Mouse (Mus musculus) heart, embryonic 15.5 days (tissue): ENCODE data around the gene Rpp14. TPM values are rescaled to one million over a fixed set of nuclear protein-coding genes. Genes with fewer than 3 reads are reported as not detected.
A peak's percentile ranks its signal among the peaks of the same experiment; 100 is the strongest.

Experiments
- ATAC-seq: fragments of 200-750 bp; cut with Nextera tagmentation; replicated peaks from 2 replicates; pipeline ENCODE4 v1.8.0; 2017; ENCODE audit warnings: low read depth, moderate TSS enrichment; ENCODE audit not compliant: insufficient number of reproducible peaks, insufficient read depth, low FRiP score
- H3K27ac ChIP-seq: fragments of 300-500 bp; sonication (generic); 2 replicates; pipeline ENCODE4 v1.5.1; 2015; ENCODE audit warnings: mild to moderate bottlenecking, inconsistent platforms
- H3K27me3 ChIP-seq: fragments of 300-500 bp; sonication (generic); 2 replicates; pipeline ENCODE4 v1.6.1; 2015; ENCODE audit warnings: inconsistent platforms
- H3K36me3 ChIP-seq: fragments of 300-500 bp; sonication (generic); 2 replicates; pipeline ENCODE4 v1.6.1; 2015; ENCODE audit warnings: mild to moderate bottlenecking, inconsistent platforms
- H3K4me1 ChIP-seq: fragments of 300-500 bp; sonication (generic); replicated peaks from 2 replicates; pipeline ENCODE4 v1.6.1; 2015; ENCODE audit warnings: inconsistent platforms
- H3K4me2 ChIP-seq: fragments of 300-500 bp; sonication (generic); 2 replicates; pipeline ENCODE4 v1.6.1; 2015; ENCODE audit warnings: inconsistent platforms, mild to moderate bottlenecking, moderate library complexity
- H3K4me3 ChIP-seq: fragments of 300-500 bp; sonication (generic); 2 replicates; pipeline ENCODE4 v1.5.1; 2015; ENCODE audit warnings: mild to moderate bottlenecking, inconsistent platforms
- H3K9ac ChIP-seq: fragments of 300-500 bp; sonication (generic); 2 replicates; pipeline ENCODE4 v1.6.1; 2015; ENCODE audit warnings: mild to moderate bottlenecking, inconsistent platforms
- H3K9me3 ChIP-seq: fragments of 300-500 bp; sonication (generic); replicated peaks from 2 replicates; pipeline ENCODE4 v1.6.1; 2016; ENCODE audit warnings: inconsistent platforms
- WGBS: fragments of 180-500 bp; shearing (Covaris S2); methylation state at CpG from one replicate; pipeline ENCODE4 v1.1.7; 2015; ENCODE audit warnings: mixed read lengths; 5-methylcytosine and 5-hydroxymethylcytosine counted together
- polyA plus RNA-seq: library from polyadenylated mRNA; unstranded; fragments of >200 nt; fragmentation: Nextera tagmentation; extraction: Ambion mirVana; gene quantifications from 2 replicates; pipeline ENCODE4 v1.2.1, GENCODE M21; 2015

Gene Rpp14
- polyA plus RNA-seq, 1 experiment from 2014 or later: 39.3 TPM

DNA sequence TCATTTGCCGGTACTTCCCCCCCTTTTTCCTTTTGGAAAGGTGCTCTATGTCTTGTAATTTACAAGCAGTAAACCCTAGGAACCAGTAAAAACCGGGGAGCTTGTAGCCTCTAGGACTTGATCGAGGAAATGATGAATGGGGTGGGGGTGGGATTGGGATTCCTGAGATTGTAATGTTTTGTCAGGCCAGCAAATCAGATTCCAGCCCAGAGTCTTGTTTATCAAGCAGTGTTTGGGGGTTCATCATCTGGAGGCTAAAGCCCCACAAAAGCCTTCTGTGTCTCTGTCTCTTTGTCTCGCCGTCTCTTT lies 18.5 kb downstream of the Rpp14 start:
- 2% methylated on average over 5 of the region's 5 CpGs for WGBS
- peak overlapping the region; percentile 75 for H3K4me2 ChIP-seq

DNA sequence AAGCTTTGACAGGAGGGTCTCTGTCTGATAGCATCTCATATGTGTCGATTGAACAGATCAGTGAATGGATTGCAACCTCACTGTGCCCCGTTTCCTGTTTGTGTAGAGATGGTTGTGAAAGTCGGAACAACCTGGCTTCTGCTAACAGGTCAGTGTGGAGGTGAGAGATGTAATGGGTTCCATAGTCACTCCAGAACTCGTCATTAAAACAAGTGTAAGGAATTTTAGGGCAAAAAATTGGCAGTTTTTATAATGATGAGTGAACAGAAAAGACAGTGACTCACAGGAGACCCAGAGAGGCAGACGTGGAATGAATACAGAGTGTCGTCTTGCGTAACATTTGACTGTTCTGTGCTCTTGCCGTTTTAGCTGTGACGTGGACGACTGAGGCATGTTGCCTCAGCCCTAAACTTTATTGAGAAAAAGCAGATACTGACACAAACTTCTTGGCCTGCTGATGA lies 19.4 kb downstream of the Rpp14 start:
- WGBS: 59% methylated on average over 10 of the region's 10 CpGs
- Histone ChIP-seq H3K4me1 (peaks cover 22% of the 10 kb centered on the region), H3K36me3 (no peaks in the 10 kb centered on the region), H3K4me2 (peak overlapping the region; percentile 75), H3K9ac (no peak overlapping the region), H3K27me3 (no peaks in the 10 kb centered on the region), H3K4me3 (peak overlapping the region; percentile 20; the same call in 1 of the 2 replicates), H3K27ac (no peak overlapping the region), H3K9me3 (no peaks in the 10 kb centered on the region)
- ATAC-seq: no peak

More for the DNA sequence above, 18.5 kb downstream of the Rpp14 start:
- Histone ChIP-seq H3K27me3 (no peaks in the 10 kb centered on the region), H3K9ac (peak overlapping the region; percentile 80), H3K27ac (peak overlapping the region; percentile 73), H3K4me3 (peak overlapping the region; percentile 83), H3K36me3 (no peaks in the 10 kb centered on the region), H3K9me3 (no peaks in the 10 kb centered on the region), H3K4me1 (peaks cover 22% of the 10 kb centered on the region)
- no peak for ATAC-seq

DNA sequence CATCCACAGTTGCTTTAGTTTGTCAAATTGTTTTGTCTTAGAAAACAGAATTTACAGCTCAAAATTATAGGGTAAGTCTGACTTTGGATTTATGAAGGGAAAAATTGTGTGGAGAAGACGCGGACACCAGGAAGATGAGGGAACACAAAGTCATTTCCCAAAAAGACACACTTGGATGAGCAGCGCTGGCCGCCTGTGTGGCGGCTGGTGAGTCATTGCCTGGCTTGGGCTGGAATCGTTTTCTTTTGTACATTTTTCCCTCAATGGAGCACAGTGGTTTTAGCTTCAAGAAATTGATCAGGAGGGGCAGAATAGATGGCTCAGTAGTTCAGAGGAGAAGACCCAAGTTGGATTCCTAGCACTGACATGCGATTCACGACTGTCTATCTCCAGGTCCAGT lies 21.7 kb downstream of the Rpp14 start:
- Histone ChIP-seq H3K27ac (no peak overlapping the region), H3K4me1 (peaks cover 15% of the 10 kb centered on the region)
- 90% methylated on average over 8 of the region's 8 CpGs for WGBS

DNA sequence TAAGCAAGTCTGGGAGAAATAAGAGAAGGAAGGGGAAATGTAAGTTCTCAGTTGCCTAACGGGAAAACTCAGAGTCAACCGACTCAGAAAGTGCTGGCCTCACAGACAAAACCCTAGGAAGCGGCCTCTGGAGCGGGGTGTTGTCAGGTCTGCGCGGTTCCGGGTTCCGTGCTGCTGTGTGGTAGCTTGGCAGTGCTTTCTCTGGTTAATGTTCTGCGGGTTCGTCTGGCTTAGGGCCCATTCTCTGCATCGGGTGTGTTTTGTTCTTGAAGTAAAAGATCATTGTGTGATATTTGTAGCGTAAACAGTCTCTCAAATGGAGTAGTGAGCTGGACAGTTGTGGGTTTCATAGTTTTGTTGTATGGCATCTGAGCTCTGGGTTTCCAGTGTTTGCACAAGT lies 22.5 kb downstream of the Rpp14 start:
- H3K36me3 ChIP-seq: no peaks in the 10 kb centered on the region
- H3K4me2 ChIP-seq: no peak overlapping the region
- H3K27ac ChIP-seq: no peak overlapping the region
- no peaks in the 10 kb centered on the region for H3K9me3 ChIP-seq
- H3K27me3 ChIP-seq: no peaks in the 10 kb centered on the region
- H3K9ac ChIP-seq: no peak overlapping the region
- no peak overlapping the region for H3K4me3 ChIP-seq
- no peak for ATAC-seq
- H3K4me1 ChIP-seq: peaks cover 15% of the 10 kb centered on the region
- 84% methylated on average over 12 of the region's 12 CpGs for WGBS

More for the DNA sequence above, 21.7 kb downstream of the Rpp14 start:
- no peak for ATAC-seq
- Histone ChIP-seq H3K36me3 (no peaks in the 10 kb centered on the region), H3K27me3 (no peaks in the 10 kb centered on the region), H3K4me2 (no peak overlapping the region), H3K9me3 (no peaks in the 10 kb centered on the region), H3K9ac (no peak overlapping the region), H3K4me3 (no peak overlapping the region)

DNA sequence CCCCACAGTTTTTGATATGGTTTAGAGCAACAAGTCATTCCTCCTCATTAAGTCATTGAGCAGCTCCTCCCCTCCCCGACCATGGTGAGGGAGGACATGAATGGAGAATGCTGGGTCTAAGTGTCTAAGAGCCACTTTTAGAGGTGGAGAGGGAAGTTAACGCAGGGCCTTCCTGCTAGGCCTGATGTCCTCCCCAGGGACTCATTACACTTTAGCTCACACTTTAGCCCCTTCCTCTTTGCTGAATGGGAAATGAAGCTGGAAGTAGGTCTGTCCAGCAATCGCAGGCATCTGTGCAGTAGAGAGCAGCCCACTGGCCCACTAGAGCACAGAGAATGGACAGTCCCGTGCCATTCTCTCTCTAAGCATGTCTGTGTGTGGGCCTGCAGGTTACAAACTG lies 27.9 kb downstream of the Rpp14 start:
- ATAC-seq: no peak
- H3K4me2 ChIP-seq: no peak overlapping the region
- no peak overlapping the region for H3K4me3 ChIP-seq
- no peaks in the 10 kb centered on the region for H3K9me3 ChIP-seq
- H3K27ac ChIP-seq: no peak overlapping the region
- H3K36me3 ChIP-seq: no peaks in the 10 kb centered on the region
- WGBS: 68% methylated on average over 4 of the region's 4 CpGs
- H3K27me3 ChIP-seq: no peaks in the 10 kb centered on the region
- no peaks in the 10 kb centered on the region for H3K4me1 ChIP-seq
- H3K9ac ChIP-seq: no peak overlapping the region

DNA sequence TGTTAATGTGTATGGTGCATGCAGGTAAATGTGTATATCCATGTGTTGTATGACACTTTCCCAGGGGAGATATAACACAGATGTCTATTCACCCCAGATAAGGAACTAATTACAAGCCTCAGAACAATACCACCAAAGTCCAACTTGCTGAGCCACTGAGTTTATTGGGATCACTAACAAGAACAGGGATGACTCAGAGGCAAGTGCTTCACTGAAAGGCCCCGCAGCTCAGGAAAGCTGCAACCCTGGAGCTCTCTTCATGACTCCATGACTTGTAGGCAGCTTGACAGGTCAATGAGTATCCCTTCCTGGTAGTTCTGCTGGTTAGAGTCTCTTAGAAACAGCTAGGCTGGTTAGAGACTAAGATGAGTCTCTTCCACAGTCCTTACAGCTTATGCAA lies 28.8 kb downstream of the Rpp14 start:
- no peaks in the 10 kb centered on the region for H3K36me3 ChIP-seq
- no peak overlapping the region for H3K4me2 ChIP-seq
- no peak overlapping the region for H3K27ac ChIP-seq
- ATAC-seq: no peak
- no peaks in the 10 kb centered on the region for H3K4me1 ChIP-seq
- H3K9me3 ChIP-seq: no peaks in the 10 kb centered on the region
- no peaks in the 10 kb centered on the region for H3K27me3 ChIP-seq
- H3K4me3 ChIP-seq: no peak overlapping the region
- no peak overlapping the region for H3K9ac ChIP-seq
- WGBS: 67% methylated on average over 1 of the region's 1 CpGs

DNA sequence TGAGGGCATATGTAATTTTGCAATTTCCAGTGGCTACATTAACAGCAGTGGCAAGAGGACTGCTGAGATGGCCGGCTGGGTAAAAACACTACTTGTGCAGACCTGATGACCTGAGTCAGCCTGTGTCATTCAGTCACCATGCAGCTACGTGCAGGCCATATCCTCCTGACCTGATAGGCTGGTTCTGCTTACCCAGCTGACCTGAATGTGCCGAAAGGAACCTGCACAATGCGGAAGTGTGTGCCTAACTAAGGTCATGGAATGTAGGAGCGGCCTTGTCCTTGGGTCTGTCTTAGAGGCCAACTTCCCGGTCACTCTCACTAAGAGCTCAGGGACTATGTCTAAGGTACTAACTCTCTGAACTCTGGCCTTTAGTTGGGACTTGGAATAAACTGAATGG lies 31.4 kb downstream of the Rpp14 start:
- Histone ChIP-seq H3K4me3 (no peak overlapping the region), H3K4me2 (no peak overlapping the region), H3K9ac (no peak overlapping the region), H3K27me3 (no peaks in the 10 kb centered on the region), H3K9me3 (no peaks in the 10 kb centered on the region), H3K4me1 (peaks cover 2% of the 10 kb centered on the region; the same call in 1 of the 2 replicates), H3K27ac (peak overlapping the region; percentile 43; the same call in 1 of the 2 replicates), H3K36me3 (no peaks in the 10 kb centered on the region)
- ATAC-seq: peak; percentile 74
- WGBS: 58% methylated on average over 6 of the region's 6 CpGs

DNA sequence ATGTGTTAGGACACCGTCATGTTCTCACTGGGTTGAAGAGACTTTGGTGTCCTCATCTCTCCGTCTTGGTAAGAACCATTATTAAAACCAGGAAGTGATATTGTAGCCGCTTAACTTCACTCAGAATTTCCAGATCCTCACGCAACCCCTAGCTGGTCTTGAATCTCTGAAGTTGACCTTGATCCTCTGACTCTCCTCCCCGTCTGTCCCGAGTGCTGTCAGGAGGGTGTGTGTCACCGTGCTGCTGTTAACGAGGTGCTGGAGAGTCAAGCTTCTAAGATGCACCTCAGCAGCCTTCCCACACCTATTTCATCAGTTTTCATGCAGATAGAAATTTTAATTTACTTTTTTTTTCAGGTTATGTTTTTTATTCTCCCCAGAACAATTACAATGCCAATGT lies 31.9 kb downstream of the Rpp14 start:
- ATAC-seq: no peak
- Histone ChIP-seq H3K27ac (peak overlapping the region; percentile 43; the same call in 1 of the 2 replicates), H3K9ac (no peak overlapping the region), H3K4me1 (peaks cover 2% of the 10 kb centered on the region; the same call in 1 of the 2 replicates), H3K4me3 (no peak overlapping the region), H3K36me3 (no peaks in the 10 kb centered on the region), H3K27me3 (no peaks in the 10 kb centered on the region), H3K9me3 (no peaks in the 10 kb centered on the region), H3K4me2 (no peak overlapping the region)
- 67% methylated on average over 8 of the region's 8 CpGs for WGBS

DNA sequence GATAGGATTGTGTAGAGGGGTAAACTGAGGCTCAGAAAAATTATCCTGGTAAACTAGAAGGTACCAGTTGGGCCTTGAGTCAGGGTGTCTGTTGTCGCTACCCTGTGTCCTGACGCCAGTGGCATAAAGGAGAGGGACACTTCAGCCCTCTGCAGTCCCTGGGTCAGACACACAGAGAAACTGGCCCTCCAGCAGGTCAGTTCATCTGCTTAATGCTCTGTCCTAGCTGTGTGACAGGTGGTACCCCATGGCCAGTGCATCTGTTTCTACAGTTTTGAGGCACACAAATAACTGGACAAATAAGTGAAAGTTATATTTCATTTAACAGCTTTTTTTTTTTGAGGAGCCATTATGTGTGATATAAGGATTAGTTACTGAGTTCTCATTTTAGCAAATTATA lies 33.4 kb downstream of the Rpp14 start:
- Histone ChIP-seq H3K36me3 (no peaks in the 10 kb centered on the region), H3K9me3 (no peaks in the 10 kb centered on the region), H3K27ac (no peak overlapping the region), H3K4me1 (peaks cover 2% of the 10 kb centered on the region; the same call in 1 of the 2 replicates), H3K4me3 (no peak overlapping the region), H3K27me3 (no peaks in the 10 kb centered on the region), H3K9ac (no peak overlapping the region), H3K4me2 (no peak overlapping the region)
- no peak for ATAC-seq
- 85% methylated on average over 2 of the region's 2 CpGs for WGBS

DNA sequence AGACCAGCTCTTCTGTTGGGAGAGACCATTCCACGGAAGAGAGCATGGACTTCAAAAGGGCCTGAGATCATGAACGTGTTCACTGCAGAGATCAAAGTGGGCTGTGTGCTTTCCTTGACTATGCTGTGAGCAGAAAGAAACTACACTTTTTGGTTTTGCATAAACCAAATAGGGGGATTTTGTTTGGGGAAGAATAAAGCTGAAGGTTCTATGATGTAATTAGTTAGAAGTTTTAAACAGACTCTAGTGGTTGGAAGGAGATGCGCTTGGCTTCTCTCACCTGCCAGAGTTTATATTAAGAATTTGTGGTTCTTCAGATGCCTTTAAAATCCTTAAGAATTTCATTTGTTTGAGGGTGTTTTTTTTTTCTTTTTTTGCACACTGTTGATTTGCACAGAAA lies 34.1 kb downstream of the Rpp14 start:
- H3K27me3 ChIP-seq: no peaks in the 10 kb centered on the region
- no peak overlapping the region for H3K4me3 ChIP-seq
- no peak overlapping the region for H3K4me2 ChIP-seq
- ATAC-seq: no peak
- no peaks in the 10 kb centered on the region for H3K36me3 ChIP-seq
- no peaks in the 10 kb centered on the region for H3K9me3 ChIP-seq
- no peak overlapping the region for H3K9ac ChIP-seq
- no peak overlapping the region for H3K27ac ChIP-seq
- WGBS: 67% methylated on average over 3 of the region's 3 CpGs
- H3K4me1 ChIP-seq: peaks cover 2% of the 10 kb centered on the region; the same call in 1 of the 2 replicates

DNA sequence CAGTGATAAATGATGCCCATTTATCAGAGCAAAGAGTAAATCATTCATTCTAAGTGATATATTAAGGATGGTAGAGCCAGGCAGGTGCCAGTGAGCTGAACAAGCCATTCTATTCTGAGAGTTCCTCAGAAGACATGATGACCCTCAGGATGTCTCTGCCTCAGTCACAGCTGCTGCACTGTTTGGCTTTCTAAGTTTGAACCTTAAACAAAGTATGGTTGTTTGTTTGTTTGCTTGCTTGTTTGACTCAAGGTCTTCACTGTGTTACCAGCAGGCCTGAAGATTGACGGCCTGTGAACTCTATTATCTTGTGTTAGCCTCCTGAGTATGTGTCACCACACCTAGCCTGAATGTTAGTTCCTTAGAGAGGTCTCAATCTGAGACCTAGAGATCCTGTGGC lies 34.6 kb downstream of the Rpp14 start:
- Histone ChIP-seq H3K9ac (no peak overlapping the region), H3K36me3 (no peaks in the 10 kb centered on the region), H3K4me3 (no peak overlapping the region), H3K27me3 (no peaks in the 10 kb centered on the region), H3K9me3 (no peaks in the 10 kb centered on the region), H3K4me1 (peaks cover 2% of the 10 kb centered on the region; the same call in 1 of the 2 replicates), H3K27ac (no peak overlapping the region), H3K4me2 (no peak overlapping the region)
- no peak for ATAC-seq
- WGBS: 67% methylated on average over 1 of the region's 1 CpGs

DNA sequence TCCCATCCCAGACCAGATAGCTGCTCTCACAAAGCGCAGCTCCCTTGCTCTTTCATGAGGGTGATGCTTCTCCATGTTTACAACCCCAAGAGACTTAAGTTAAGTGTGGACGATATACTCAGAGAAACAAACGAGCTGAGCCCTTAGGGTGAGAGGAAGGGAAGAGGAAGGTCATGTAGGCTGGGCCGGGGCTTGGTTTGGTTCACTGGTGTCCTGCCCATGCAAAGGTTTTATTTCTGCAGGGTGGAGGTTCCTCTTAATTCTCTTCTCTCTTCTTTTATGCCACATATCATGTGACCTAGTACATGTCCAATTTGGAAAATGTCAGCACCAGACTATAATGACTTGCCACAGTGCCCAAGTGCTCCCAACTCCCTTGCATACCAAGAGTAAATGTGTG lies 35.6 kb downstream of the Rpp14 start:
- Histone ChIP-seq H3K36me3 (0 out of 2 replicates have a peak, but pooled peaks cover 1% of the 10 kb centered on the region), H3K9ac (no peak overlapping the region), H3K4me3 (no peak overlapping the region), H3K9me3 (no peaks in the 10 kb centered on the region), H3K4me2 (no peak overlapping the region), H3K27me3 (no peaks in the 10 kb centered on the region), H3K4me1 (peaks cover 2% of the 10 kb centered on the region; the same call in 1 of the 2 replicates), H3K27ac (no peak overlapping the region)
- ATAC-seq: no peak
- 77% methylated on average over 4 of the region's 4 CpGs for WGBS
